Mouse (Mus musculus) stomach, postnatal 0 days (tissue): Measurements from ENCODE around the gene Slc1a4. TPM values are rescaled to one million over a fixed set of nuclear protein-coding genes. Genes with fewer than 3 reads are reported as not detected.

Experiments
- ATAC-seq: fragments of 200-750 bp; cut with Nextera tagmentation; 2 replicates; pipeline ENCODE4 v1.8.0; 2017; ENCODE audit not compliant: low FRiP score, low TSS enrichment
- DNase-seq: peaks from one replicate; pipeline ENCODE4 v3.0.0-alpha.2; 2016; ENCODE audit warnings: low spot score
- H3K27ac ChIP-seq: fragments of 300-500 bp; sonication (generic); replicated peaks from 2 replicates; pipeline ENCODE4 v1.5.1; 2014; ENCODE audit warnings: mild to moderate bottlenecking, control low read depth
- H3K27me3 ChIP-seq: fragments of 300-500 bp; sonication (generic); 2 replicates; pipeline ENCODE4 v1.6.1; 2014; ENCODE audit warnings: low read length; ENCODE audit not compliant: control insufficient read depth, insufficient read depth
- H3K36me3 ChIP-seq: fragments of 300-500 bp; sonication (generic); 2 replicates; pipeline ENCODE4 v1.6.1; 2014; ENCODE audit warnings: low read length, mixed read lengths; ENCODE audit not compliant: control insufficient read depth, insufficient read depth
- H3K4me1 ChIP-seq: fragments of 300-500 bp; sonication (generic); replicated peaks from 2 replicates; pipeline ENCODE4 v1.6.1; 2014; ENCODE audit warnings: antibody characterized with exemption; ENCODE audit not compliant: control insufficient read depth, insufficient read depth
- H3K4me2 ChIP-seq: fragments of 300-500 bp; sonication (generic); replicated peaks from 2 replicates; pipeline ENCODE4 v1.6.1; 2014; ENCODE audit warnings: low read depth, mild to moderate bottlenecking, control low read depth, moderate library complexity
- H3K4me3 ChIP-seq: fragments of 300-500 bp; sonication (generic); 2 replicates; pipeline ENCODE4 v1.5.1; 2014; ENCODE audit warnings: low read depth, low read length, control low read depth
- H3K9ac ChIP-seq: fragments of 300-500 bp; sonication (generic); 2 replicates; pipeline ENCODE4 v1.6.1; 2014; ENCODE audit warnings: mild to moderate bottlenecking, low read length, control low read depth, mixed read lengths
- H3K9me3 ChIP-seq: fragments of 300-500 bp; sonication (generic); 2 replicates; pipeline ENCODE4 v1.6.1; 2016; ENCODE audit warnings: low read length; ENCODE audit not compliant: control insufficient read depth
- CTCF ChIP-seq: IDR thresholded peaks from 2 replicates; pipeline ENCODE4 v1.5.1; 2016; ENCODE audit warnings: antibody characterized with exemption, low read depth, mild to moderate bottlenecking, moderate library complexity
- EP300 ChIP-seq: optimal IDR thresholded peaks from 2 replicates; pipeline ENCODE3; 2016; ENCODE audit warnings: antibody characterized with exemption
- WGBS: fragments of 180-500 bp; shearing (Covaris S2); extraction: QIAGEN DNeasy Blood & Tissue Kit; methylation state at CpG from one replicate; pipeline ENCODE4 v1.1.7; 2014; 5-methylcytosine and 5-hydroxymethylcytosine counted together
- polyA plus RNA-seq: library from polyadenylated mRNA; unstranded; fragments of >200 nt; fragmentation: Nextera tagmentation; extraction: Ambion mirVana; gene quantifications from 2 replicates; pipeline ENCODE4 v1.2.1, GENCODE M21; 2015

Slc1a4 gene
- polyA plus RNA-seq, 1 experiment from 2014 or later, result 7.2 TPM

GRCm38 (mm10) chr11:20253088-20253487 lies 79.4 kb downstream of the Slc1a4 start:
- TF ChIP-seq EP300 (no peak), CTCF (no peak)
- no peak overlapping the region for H3K4me2 ChIP-seq
- no peaks in the 10 kb centered on the region for H3K4me1 ChIP-seq
- no peaks in the 10 kb centered on the region for H3K36me3 ChIP-seq
- no peak overlapping the region for H3K4me3 ChIP-seq
- DNase-seq (no peak), ATAC-seq (no peak)
- WGBS, result 46% methylated on average over 2 of the region's 2 CpGs
- no peaks in the 10 kb centered on the region for H3K27me3 ChIP-seq
- H3K9me3 ChIP-seq, result no peaks in the 10 kb centered on the region
- H3K27ac ChIP-seq, result no peak overlapping the region
- no peak overlapping the region for H3K9ac ChIP-seq

Other genes starting within 250 kb of the Slc1a4 start
- gene Actr2, start 219.8 kb downstream of the Slc1a4 start, polyA plus RNA-seq, result 87.1 and 94.7 TPM in 2 replicates
- gene Rab1a, start 131.3 kb downstream of the Slc1a4 start, polyA plus RNA-seq, result 287 and 295 TPM in 2 replicates
- 8.4 and 8.6 TPM in 2 replicates for gene Cep68, start 83.3 kb downstream of the Slc1a4 start, polyA plus RNA-seq
- 28.3 and 29.9 TPM in 2 replicates for gene Sertad2, start 210.5 kb upstream of the Slc1a4 start, polyA plus RNA-seq